Mouse (Mus musculus) neural tube, embryonic 13.5 days (tissue): ENCODE measurements around the gene Stard8. TPM values are rescaled to one million over a fixed set of nuclear protein-coding genes. Genes with fewer than 3 reads are reported as not detected.
"Not testable (repeated sequence)": the region's sequence is repeated elsewhere in the genome, so short reads cannot be mapped to it uniquely, and the experiment has no call there.

ENCODE experiments used
- ATAC-seq: fragments of 200-750 bp; cut with Nextera tagmentation; 2 replicates; pipeline ENCODE4 v1.8.0; 2017; ENCODE audit warnings: low read depth, mild to moderate bottlenecking, moderate TSS enrichment, moderate library complexity
- H3K27ac ChIP-seq: fragments of 300-500 bp; sonication (generic); replicated peaks from 2 replicates; pipeline ENCODE4 v1.5.1; 2015; ENCODE audit warnings: moderate library complexity, mild to moderate bottlenecking, inconsistent platforms
- H3K27me3 ChIP-seq: fragments of 300-500 bp; sonication (generic); 2 replicates; pipeline ENCODE4 v1.6.1; 2015; ENCODE audit warnings: mild to moderate bottlenecking, inconsistent platforms
- H3K36me3 ChIP-seq: fragments of 300-500 bp; sonication (generic); 2 replicates; pipeline ENCODE4 v1.6.1; 2015; ENCODE audit warnings: mild to moderate bottlenecking, inconsistent platforms
- H3K4me1 ChIP-seq: fragments of 300-500 bp; sonication (generic); replicated peaks from 2 replicates; pipeline ENCODE4 v1.6.1; 2015; ENCODE audit warnings: inconsistent platforms
- H3K4me2 ChIP-seq: fragments of 300-500 bp; sonication (generic); 2 replicates; pipeline ENCODE4 v1.6.1; 2015; ENCODE audit warnings: inconsistent platforms, mild to moderate bottlenecking, moderate library complexity
- H3K4me3 ChIP-seq: fragments of 300-500 bp; sonication (generic); 2 replicates; pipeline ENCODE4 v1.5.1; 2015; ENCODE audit warnings: mild to moderate bottlenecking, inconsistent platforms
- H3K9ac ChIP-seq: fragments of 300-500 bp; sonication (generic); 2 replicates; pipeline ENCODE4 v1.6.1; 2015; ENCODE audit warnings: moderate library complexity, mild to moderate bottlenecking, inconsistent platforms
- H3K9me3 ChIP-seq: fragments of 300-500 bp; sonication (generic); 2 replicates; pipeline ENCODE4 v1.6.1; 2016; ENCODE audit warnings: inconsistent platforms
- WGBS: fragments of 180-500 bp; shearing (Covaris S2); methylation state at CpG from one replicate; pipeline ENCODE4 v1.1.7; 2015; 5-methylcytosine and 5-hydroxymethylcytosine counted together
- polyA plus RNA-seq: library from polyadenylated mRNA; unstranded; fragments of >200 nt; fragmentation: Nextera tagmentation; extraction: Ambion mirVana; gene quantifications from 2 replicates; pipeline ENCODE4 v1.2.1, GENCODE M21; 2015

Stard8 gene
- polyA plus RNA-seq, result 4.9 and 6.3 TPM in 2 replicates

DNA sequence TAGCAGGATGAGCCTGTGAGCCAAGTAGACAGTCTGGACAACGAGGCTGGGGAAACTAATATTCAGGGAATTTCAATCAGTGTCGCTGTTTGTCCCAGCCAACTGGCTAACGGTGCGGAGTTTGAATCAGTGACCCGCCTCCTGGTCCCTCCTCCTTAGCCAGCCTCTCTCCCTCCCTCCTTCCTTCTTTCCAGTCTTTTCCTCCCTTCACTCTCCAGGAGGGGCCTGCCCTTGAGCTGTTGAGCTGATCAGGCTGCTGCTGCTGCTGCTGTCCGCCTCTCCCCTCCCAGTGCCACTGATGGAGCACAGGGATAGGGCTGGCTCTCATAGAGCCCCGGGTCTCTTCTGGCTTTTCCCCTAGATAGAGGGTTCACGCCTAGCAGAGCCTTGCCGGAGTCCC lies at the start of gene Stard8:
Stard8 (plus strand) TSS at position 203 of the 400 bp plus-strand sequence.
- Histone ChIP-seq H3K36me3 (no peaks in the 10 kb centered on the region), H3K9me3 (no peaks in the 10 kb centered on the region), H3K27me3 (peaks cover 5% of the 10 kb centered on the region; the same call in 1 of the 2 replicates), H3K4me2 (no peak within 1 kb of the TSS), H3K4me3 (peak within 1 kb of the TSS; percentile 8), H3K9ac (no peak within 1 kb of the TSS), H3K4me1 (no peaks in the 10 kb centered on the region), H3K27ac (no peak within 1 kb of the TSS)
- ATAC-seq, result no peak
- WGBS, result 58% methylated on average over 9 of the region's 9 CpGs

DNA sequence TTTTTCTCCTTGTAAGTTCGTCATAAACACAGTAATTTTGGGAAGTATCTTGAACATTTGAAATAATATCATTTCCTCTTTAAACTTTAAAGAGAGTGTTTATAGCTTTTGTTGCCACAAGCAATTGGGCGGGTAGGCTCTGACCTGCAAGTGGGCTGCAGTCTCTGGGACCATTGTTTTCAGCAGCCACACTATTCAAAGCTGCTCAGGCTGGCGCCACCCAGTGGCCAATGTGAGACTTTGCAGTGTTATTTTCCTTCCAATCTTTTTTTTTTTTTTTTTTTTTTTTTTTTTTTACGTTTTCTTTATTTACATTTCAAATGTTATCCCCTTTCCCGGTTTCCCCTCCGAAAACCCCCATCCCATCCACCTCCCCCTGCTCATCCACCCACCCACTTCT lies 49.1 kb upstream of the Stard8 start:
- no peak overlapping the region for H3K4me2 ChIP-seq

DNA sequence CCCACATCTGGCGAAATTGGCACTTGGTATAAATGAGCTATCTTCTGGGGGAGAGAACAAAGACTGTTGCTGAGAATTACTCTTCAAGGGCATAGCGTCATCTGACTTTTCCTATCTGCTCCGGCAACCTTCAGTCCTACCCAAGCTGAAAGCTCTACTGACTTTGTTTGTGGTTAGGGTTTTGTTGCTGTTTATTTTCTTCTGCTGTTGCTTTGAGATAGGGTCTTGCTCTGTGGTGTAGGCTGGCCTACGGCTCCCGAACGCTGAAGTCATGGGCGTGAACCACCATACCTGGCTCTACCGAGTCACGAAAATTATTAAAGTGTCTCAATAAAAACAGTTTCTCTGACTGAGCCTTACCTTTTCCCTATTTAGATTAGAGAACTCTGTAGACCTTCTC lies 44.8 kb upstream of the Stard8 start:
- no peaks in the 10 kb centered on the region for H3K36me3 ChIP-seq
- no peak overlapping the region for H3K4me2 ChIP-seq
- H3K27ac ChIP-seq, result no peak overlapping the region
- no peaks in the 10 kb centered on the region for H3K27me3 ChIP-seq
- H3K9me3 ChIP-seq, result no peaks in the 10 kb centered on the region
- H3K9ac ChIP-seq, result no peak overlapping the region
- H3K4me3 ChIP-seq, result no peak overlapping the region
- no peak for ATAC-seq
- no peaks in the 10 kb centered on the region for H3K4me1 ChIP-seq
- 91% methylated on average over 9 of the region's 9 CpGs for WGBS

More for the DNA sequence above, 49.1 kb upstream of the Stard8 start:
- H3K4me1 ChIP-seq, result no peaks in the 10 kb centered on the region
- 20% methylated on average over 6 of the region's 6 CpGs for WGBS
- no peaks in the 10 kb centered on the region for H3K9me3 ChIP-seq
- no peak overlapping the region for H3K4me3 ChIP-seq
- H3K27ac ChIP-seq, result no peak overlapping the region
- ATAC-seq, result no peak
- H3K27me3 ChIP-seq, result no peaks in the 10 kb centered on the region
- no peak overlapping the region for H3K9ac ChIP-seq
- no peaks in the 10 kb centered on the region for H3K36me3 ChIP-seq

DNA sequence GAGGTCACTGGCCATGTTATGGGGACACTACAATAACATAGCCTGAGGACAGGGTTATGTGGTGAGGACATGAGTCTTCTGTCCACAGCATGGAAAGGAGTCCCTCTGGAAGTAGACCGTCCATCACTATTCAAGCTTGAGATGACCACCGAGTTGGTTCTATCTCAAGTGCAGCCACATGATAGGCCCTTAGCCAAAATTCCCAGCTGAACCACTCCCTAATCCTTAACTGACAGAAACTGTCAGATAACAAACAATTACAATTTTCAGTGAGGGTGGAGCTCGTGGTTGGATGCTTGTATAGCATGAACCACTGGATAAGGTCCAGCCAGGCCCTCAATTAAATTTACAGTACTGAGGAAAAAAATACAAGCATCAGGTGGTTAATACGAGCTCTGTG lies 44.0 kb upstream of the Stard8 start:
- H3K36me3 ChIP-seq, result no peaks in the 10 kb centered on the region
- no peaks in the 10 kb centered on the region for H3K27me3 ChIP-seq
- no peak overlapping the region for H3K4me2 ChIP-seq
- no peak overlapping the region for H3K4me3 ChIP-seq
- H3K9ac ChIP-seq, result no peak overlapping the region
- 85% methylated on average over 4 of the region's 4 CpGs for WGBS
- no peaks in the 10 kb centered on the region for H3K9me3 ChIP-seq
- ATAC-seq, result no peak
- no peak overlapping the region for H3K27ac ChIP-seq
- H3K4me1 ChIP-seq, result no peaks in the 10 kb centered on the region

DNA sequence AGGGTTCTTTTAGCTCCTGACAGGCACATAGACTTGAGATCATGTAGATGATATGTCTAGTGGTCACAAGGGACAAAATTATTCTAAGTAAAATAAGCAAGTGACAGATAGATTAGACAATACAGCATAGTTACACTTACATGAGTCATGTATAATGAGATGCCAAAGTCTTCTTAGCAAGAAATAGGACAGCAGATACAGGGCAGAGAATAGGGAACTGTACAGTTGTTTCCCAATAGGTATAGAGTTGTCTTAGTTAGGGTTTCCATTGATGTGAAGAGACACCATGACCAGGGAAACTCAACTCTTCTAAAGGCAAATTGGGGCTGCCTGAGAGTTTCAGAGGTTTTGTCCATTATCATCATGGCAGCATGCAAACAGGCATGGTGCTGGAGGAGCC lies 39.3 kb upstream of the Stard8 start:
- Histone ChIP-seq H3K27ac (no peak overlapping the region), H3K9ac (no peak overlapping the region), H3K4me1 (no peaks in the 10 kb centered on the region), H3K9me3 (no peaks in the 10 kb centered on the region), H3K27me3 (no peaks in the 10 kb centered on the region; the same call in 1 of the 2 replicates), H3K36me3 (no peaks in the 10 kb centered on the region), H3K4me3 (no peak overlapping the region), H3K4me2 (no peak overlapping the region)
- no peak for ATAC-seq

DNA sequence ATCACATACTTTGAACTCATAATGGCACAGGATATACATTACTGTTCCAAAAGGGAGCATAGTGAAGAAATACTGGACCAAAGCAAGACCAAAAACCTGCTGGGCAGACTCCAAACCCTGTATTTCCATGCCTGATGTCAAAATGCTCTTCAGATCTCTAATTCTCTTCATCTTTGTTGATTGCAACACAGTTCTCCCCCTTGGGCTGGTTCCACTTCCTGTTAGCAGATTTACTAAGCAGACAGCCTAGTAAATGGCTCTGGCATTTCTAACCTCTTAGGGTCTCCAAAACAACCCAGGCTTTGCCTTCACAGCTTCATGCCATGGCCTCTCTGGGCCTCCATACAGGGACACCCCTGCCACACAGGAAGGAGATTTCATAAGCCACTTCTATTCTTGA lies 38.5 kb upstream of the Stard8 start:
- no peak overlapping the region for H3K4me3 ChIP-seq
- H3K27me3 ChIP-seq, result no peaks in the 10 kb centered on the region; the same call in 1 of the 2 replicates
- no peak overlapping the region for H3K27ac ChIP-seq
- H3K4me1 ChIP-seq, result no peaks in the 10 kb centered on the region
- ATAC-seq, result no peak
- no peaks in the 10 kb centered on the region for H3K36me3 ChIP-seq
- H3K9me3 ChIP-seq, result no peaks in the 10 kb centered on the region
- H3K4me2 ChIP-seq, result no peak overlapping the region
- no peak overlapping the region for H3K9ac ChIP-seq

DNA sequence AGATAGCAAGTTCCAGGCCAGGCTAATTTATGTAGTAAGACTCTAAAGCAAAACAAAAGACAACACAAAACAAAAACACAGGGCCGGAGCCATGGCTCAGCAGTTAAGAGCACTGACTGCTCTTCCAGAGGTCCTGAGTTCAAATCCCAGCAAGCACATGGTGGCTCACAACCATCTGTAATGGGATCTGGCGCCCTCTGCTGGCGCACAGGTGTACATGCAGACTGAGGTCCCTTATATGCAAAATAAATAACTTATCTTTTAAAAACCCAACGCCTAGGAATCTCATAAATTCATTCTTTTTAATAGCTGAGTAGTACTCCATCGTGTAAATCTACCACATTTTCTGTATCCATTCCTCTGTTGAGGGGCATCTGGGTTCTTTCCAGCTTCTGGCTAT lies 16.4 kb upstream of the Stard8 start:
- 43% methylated on average over 5 of the region's 5 CpGs for WGBS
- not testable (repeated sequence) for H3K4me1 ChIP-seq, H3K36me3 ChIP-seq, H3K27me3 ChIP-seq, H3K9ac ChIP-seq, H3K4me2 ChIP-seq, ATAC-seq, H3K4me3 ChIP-seq, H3K27ac ChIP-seq, H3K9me3 ChIP-seq

DNA sequence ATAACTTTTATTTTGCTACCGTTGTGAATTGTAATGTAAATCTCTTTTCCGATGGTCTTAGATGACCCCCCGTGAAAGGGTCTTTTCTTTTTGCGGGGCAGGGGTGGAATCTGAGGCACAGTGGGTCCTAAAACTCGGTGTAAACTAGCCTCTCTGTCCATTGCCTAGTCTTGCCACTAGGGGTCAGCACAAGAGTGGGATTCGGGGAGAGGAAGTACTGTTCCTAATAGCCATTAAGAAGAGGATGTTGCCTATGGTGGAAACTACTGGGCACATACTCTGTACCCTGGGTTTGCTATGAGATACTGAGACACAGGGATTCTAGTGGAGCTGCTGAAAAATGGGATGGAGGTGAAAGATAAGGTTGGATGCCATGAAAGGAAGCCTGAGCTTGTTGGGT lies 13.5 kb upstream of the Stard8 start:
- H3K4me1 ChIP-seq, result no peaks in the 10 kb centered on the region
- 44% methylated on average over 6 of the region's 6 CpGs for WGBS
- no peak overlapping the region for H3K4me3 ChIP-seq
- no peaks in the 10 kb centered on the region for H3K27me3 ChIP-seq
- no peak for ATAC-seq
- H3K36me3 ChIP-seq, result no peaks in the 10 kb centered on the region
- H3K9me3 ChIP-seq, result no peaks in the 10 kb centered on the region
- no peak overlapping the region for H3K9ac ChIP-seq
- no peak overlapping the region for H3K27ac ChIP-seq
- H3K4me2 ChIP-seq, result no peak overlapping the region

DNA sequence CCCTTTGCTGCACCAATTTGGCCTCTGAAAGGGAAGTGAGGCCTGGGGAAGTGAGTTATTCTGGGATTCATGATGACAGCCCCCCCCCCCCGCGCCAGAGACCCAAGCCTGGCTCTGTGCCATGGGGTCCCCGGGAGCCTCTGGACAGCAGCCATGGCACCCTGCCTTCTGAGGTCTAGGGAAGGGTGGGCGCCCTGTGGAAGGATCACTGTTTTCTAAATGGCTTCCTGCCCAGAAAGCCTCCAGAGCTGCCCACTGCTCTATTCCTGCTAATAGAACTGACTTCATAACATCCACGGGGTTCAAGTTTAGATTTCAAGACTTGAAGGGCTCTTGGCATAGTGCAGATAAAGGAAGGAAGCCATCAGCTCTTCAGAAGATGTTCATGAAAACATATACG lies 983 bp upstream of the Stard8 start:
- no peak overlapping the region for H3K4me3 ChIP-seq
- no peaks in the 10 kb centered on the region for H3K36me3 ChIP-seq
- no peak for ATAC-seq
- H3K27me3 ChIP-seq, result peaks cover 5% of the 10 kb centered on the region
- no peak overlapping the region for H3K4me2 ChIP-seq
- H3K9me3 ChIP-seq, result no peaks in the 10 kb centered on the region
- WGBS, result 81% methylated on average over 6 of the region's 6 CpGs
- H3K27ac ChIP-seq, result no peak overlapping the region
- no peak overlapping the region for H3K9ac ChIP-seq
- no peaks in the 10 kb centered on the region for H3K4me1 ChIP-seq

DNA sequence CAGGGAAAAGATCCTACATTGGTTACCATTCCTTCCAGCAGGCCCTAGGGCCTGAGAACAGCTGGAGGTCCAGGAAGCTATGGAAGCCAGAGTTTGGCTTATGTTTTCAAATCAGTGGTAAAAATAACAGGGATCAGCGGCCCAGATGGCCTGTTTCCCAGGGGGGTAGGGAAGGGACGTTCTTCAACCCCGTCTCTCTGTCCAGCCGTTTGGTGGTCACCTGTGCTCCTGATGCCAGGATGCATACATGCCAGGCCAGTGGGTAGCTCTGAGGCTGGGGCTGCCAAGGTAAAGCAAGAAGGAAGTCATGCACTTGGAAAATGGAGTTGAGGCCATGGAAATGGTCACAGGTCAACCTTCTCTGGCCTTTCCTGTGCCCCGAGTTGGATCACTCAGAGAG lies 7.5 kb downstream of the Stard8 start:
- no peak overlapping the region for H3K9ac ChIP-seq
- no peak overlapping the region for H3K4me3 ChIP-seq
- no peak overlapping the region for H3K4me2 ChIP-seq
- WGBS, result 88% methylated on average over 5 of the region's 5 CpGs
- peaks cover 16% of the 10 kb centered on the region for H3K27me3 ChIP-seq
- no peaks in the 10 kb centered on the region for H3K4me1 ChIP-seq
- no peaks in the 10 kb centered on the region for H3K36me3 ChIP-seq
- ATAC-seq, result no peak
- H3K9me3 ChIP-seq, result no peaks in the 10 kb centered on the region
- no peak overlapping the region for H3K27ac ChIP-seq

DNA sequence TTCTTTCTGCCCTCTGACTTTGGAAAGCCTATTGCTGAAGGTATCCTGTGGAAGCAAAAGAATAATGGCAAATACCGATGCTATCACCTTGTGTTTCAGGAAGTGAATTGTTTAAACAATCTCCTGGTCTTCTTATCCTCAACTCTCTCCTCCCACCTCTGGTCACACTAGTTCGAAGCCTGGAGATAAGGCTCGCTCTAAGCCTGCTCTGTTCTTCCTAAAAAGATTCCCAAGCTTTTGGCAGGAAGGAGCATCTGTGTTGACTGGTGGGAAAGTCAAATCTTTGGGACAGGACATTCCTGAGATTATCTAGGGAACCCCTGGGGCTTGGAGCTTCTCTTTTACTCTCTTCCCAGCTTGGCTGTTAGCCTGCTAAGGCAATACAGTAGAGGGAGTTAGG lies 8.2 kb downstream of the Stard8 start:
- Histone ChIP-seq H3K36me3 (no peaks in the 10 kb centered on the region), H3K9ac (no peak overlapping the region), H3K9me3 (no peaks in the 10 kb centered on the region), H3K27ac (no peak overlapping the region), H3K27me3 (peaks cover 17% of the 10 kb centered on the region), H3K4me1 (no peaks in the 10 kb centered on the region), H3K4me2 (no peak overlapping the region), H3K4me3 (no peak overlapping the region)
- ATAC-seq, result no peak
- WGBS, result 79% methylated on average over 3 of the region's 3 CpGs

DNA sequence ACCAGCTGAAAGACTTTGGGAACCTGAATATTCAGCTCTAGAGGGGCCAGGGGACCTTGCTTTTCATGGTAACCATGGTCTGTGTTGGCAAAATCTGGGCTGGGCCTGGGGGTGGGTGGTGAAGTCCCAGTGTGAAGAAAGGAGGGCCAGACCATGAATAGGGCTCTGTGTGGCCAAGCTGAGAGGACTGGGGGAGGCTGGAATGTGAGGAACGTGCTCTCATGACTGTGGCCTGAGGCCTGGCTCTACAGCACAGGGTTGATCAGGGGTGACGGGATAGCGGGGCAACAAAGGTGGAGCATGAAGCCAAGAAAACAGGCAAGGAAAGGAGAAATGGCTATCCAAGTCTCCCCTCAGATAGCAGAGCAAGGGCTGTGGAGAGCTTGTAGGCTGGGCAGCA lies 9.4 kb downstream of the Stard8 start:
- H3K4me2 ChIP-seq, result no peak overlapping the region
- no peak overlapping the region for H3K4me3 ChIP-seq
- ATAC-seq, result no peak
- no peaks in the 10 kb centered on the region for H3K36me3 ChIP-seq
- 60% methylated on average over 3 of the region's 3 CpGs for WGBS
- H3K9me3 ChIP-seq, result no peaks in the 10 kb centered on the region
- no peak overlapping the region for H3K27ac ChIP-seq
- peaks cover 29% of the 10 kb centered on the region for H3K27me3 ChIP-seq
- H3K4me1 ChIP-seq, result no peaks in the 10 kb centered on the region
- H3K9ac ChIP-seq, result no peak overlapping the region

DNA sequence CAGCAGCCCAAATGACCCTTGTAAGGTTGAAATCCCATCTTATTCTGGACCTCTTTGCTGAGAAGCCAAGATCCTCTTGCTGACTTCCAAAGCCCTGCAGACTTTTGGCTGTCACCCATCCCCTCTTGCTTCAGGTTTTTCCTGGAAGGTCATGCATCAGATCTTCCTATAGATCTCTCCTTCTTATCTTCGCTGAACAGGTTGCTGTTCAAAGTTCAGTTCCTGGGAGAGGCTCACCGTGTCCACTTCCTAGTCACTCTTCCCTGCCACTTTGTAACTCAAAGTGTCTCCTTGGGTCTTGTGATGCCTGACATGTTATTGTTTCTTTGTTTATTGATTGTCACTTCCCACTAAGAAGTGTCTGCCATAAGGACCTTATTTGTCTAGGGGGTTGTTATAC lies 12.7 kb downstream of the Stard8 start:
- Histone ChIP-seq H3K9me3 (no peaks in the 10 kb centered on the region), H3K4me1 (no peaks in the 10 kb centered on the region), H3K4me2 (no peak overlapping the region), H3K27ac (no peak overlapping the region), H3K36me3 (no peaks in the 10 kb centered on the region), H3K27me3 (peaks cover 28% of the 10 kb centered on the region), H3K9ac (no peak overlapping the region), H3K4me3 (no peak overlapping the region)
- no peak for ATAC-seq
- 90% methylated on average over 2 of the region's 2 CpGs for WGBS
